Mouse (Mus musculus) liver, embryonic 13.5 days (tissue): Measurements from ENCODE around the gene Gm973. TPM values are rescaled to one million over a fixed set of nuclear protein-coding genes. Genes with fewer than 3 reads are reported as not detected.

ENCODE experiments used
- ATAC-seq: fragments of 200-750 bp; cut with Nextera tagmentation; 2 replicates; pipeline ENCODE4 v1.8.0; 2017; ENCODE audit warnings: low read depth, mild to moderate bottlenecking, moderate number of reproducible peaks, moderate library complexity
- DNase-seq: peaks from one replicate; pipeline ENCODE4 v3.0.0; 2022
- H3K27ac ChIP-seq: fragments of 300-500 bp; sonication (generic); 2 replicates; pipeline ENCODE4 v1.5.1; 2015; ENCODE audit warnings: moderate library complexity, mild to moderate bottlenecking, inconsistent platforms
- H3K27me3 ChIP-seq: fragments of 300-500 bp; sonication (generic); 2 replicates; pipeline ENCODE4 v1.6.1; 2015; ENCODE audit warnings: mild to moderate bottlenecking, inconsistent platforms
- H3K36me3 ChIP-seq: fragments of 300-500 bp; sonication (generic); 2 replicates; pipeline ENCODE4 v1.6.1; 2015; ENCODE audit warnings: mild to moderate bottlenecking, inconsistent platforms
- H3K4me1 ChIP-seq: fragments of 300-500 bp; sonication (generic); replicated peaks from 2 replicates; pipeline ENCODE4 v1.6.1; 2015; ENCODE audit warnings: inconsistent platforms
- H3K4me2 ChIP-seq: fragments of 300-500 bp; sonication (generic); 2 replicates; pipeline ENCODE4 v1.6.1; 2015; ENCODE audit warnings: inconsistent platforms, mild to moderate bottlenecking, moderate library complexity
- H3K4me3 ChIP-seq: fragments of 300-500 bp; sonication (generic); replicated peaks from 2 replicates; pipeline ENCODE4 v1.5.1; 2015; ENCODE audit warnings: mild to moderate bottlenecking, inconsistent platforms
- H3K9ac ChIP-seq: fragments of 300-500 bp; sonication (generic); 2 replicates; pipeline ENCODE4 v1.6.1; 2015; ENCODE audit warnings: mild to moderate bottlenecking, inconsistent platforms
- H3K9me3 ChIP-seq: fragments of 300-500 bp; sonication (generic); replicated peaks from 2 replicates; pipeline ENCODE4 v1.6.1; 2016; ENCODE audit warnings: inconsistent platforms
- WGBS: fragments of 180-500 bp; shearing (Covaris S2); methylation state at CpG from one replicate; pipeline ENCODE4 v1.1.7; 2015; ENCODE audit not compliant: insufficient replicate concordance; 5-methylcytosine and 5-hydroxymethylcytosine counted together
- polyA plus RNA-seq: library from polyadenylated mRNA; unstranded; fragments of >200 nt; fragmentation: Nextera tagmentation; extraction: Ambion mirVana; gene quantifications from 2 replicates; pipeline ENCODE4 v1.2.1, GENCODE M21; 2015

Gene Gm973
- polyA plus RNA-seq, 1 experiment from 2014 or later: 0.12 TPM

- Histone ChIP-seq H3K4me2 (no peak overlapping the region), H3K36me3 (no peaks in the 10 kb centered on the region), H3K27me3 (no peaks in the 10 kb centered on the region), H3K4me3 (no peak overlapping the region), H3K4me1 (no peaks in the 10 kb centered on the region), H3K27ac (no peak overlapping the region), H3K9ac (no peak overlapping the region), H3K9me3 (no peaks in the 10 kb centered on the region)
- no peak for DNase-seq
- whole genome bisulfite sequencing: 55% methylated on average over 3 of the region's 3 CpGs
- ATAC-seq: no peak
Measured at GRCm38 (mm10) chr1:59571502-59571901, 55.4 kb downstream of the Gm973 start.

- Histone ChIP-seq H3K4me3 (no peak overlapping the region), H3K4me2 (no peak overlapping the region), H3K27me3 (no peaks in the 10 kb centered on the region), H3K9me3 (no peaks in the 10 kb centered on the region), H3K4me1 (no peaks in the 10 kb centered on the region), H3K9ac (no peak overlapping the region), H3K36me3 (no peaks in the 10 kb centered on the region), H3K27ac (no peak overlapping the region)
- no peak for DNase-seq
- 68% methylated on average over 3 of the region's 3 CpGs for WGBS
- no peak for ATAC-seq
Measured at GRCm38 (mm10) chr1:59573843-59574242, 57.8 kb downstream of the Gm973 start.

GRCm38 (mm10) chr1:59574262-59575187 is 58.5 kb downstream of the Gm973 start:
- H3K27me3 ChIP-seq: peaks cover 5% of the 10 kb centered on the region; the same call in 1 of the 2 replicates
- no peaks in the 10 kb centered on the region for H3K4me1 ChIP-seq
- H3K4me3 ChIP-seq: no peak overlapping the region
- no peak overlapping the region for H3K9ac ChIP-seq
- no peak for DNase-seq
- WGBS: 47% methylated on average over 21 of the region's 21 CpGs
- H3K9me3 ChIP-seq: no peaks in the 10 kb centered on the region
- no peak for ATAC-seq
- H3K36me3 ChIP-seq: no peaks in the 10 kb centered on the region
- H3K27ac ChIP-seq: no peak overlapping the region
- no peak overlapping the region for H3K4me2 ChIP-seq

GRCm38 (mm10) chr1:59578770-59579169 is 62.7 kb downstream of the Gm973 start:
- Histone ChIP-seq H3K27ac (no peak overlapping the region), H3K9me3 (no peaks in the 10 kb centered on the region), H3K36me3 (no peaks in the 10 kb centered on the region), H3K9ac (no peak overlapping the region), H3K4me1 (peaks cover 9% of the 10 kb centered on the region), H3K27me3 (peaks cover 6% of the 10 kb centered on the region; the same call in 1 of the 2 replicates), H3K4me2 (no peak overlapping the region), H3K4me3 (no peak overlapping the region)
- 61% methylated on average over 4 of the region's 4 CpGs for WGBS
- DNase-seq: no peak
- no peak for ATAC-seq

GRCm38 (mm10) chr1:59579327-59579726 is 63.3 kb downstream of the Gm973 start:
- Histone ChIP-seq H3K27me3 (peaks cover 6% of the 10 kb centered on the region; the same call in 1 of the 2 replicates), H3K4me1 (peaks cover 9% of the 10 kb centered on the region), H3K4me3 (no peak overlapping the region), H3K4me2 (no peak overlapping the region), H3K9me3 (no peaks in the 10 kb centered on the region), H3K27ac (no peak overlapping the region), H3K9ac (no peak overlapping the region), H3K36me3 (no peaks in the 10 kb centered on the region)
- ATAC-seq (no peak), DNase-seq (no peak)
- WGBS: 50% methylated on average over 5 of the region's 5 CpGs

- 36% methylated on average over 8 of the region's 8 CpGs for WGBS
- peaks cover 9% of the 10 kb centered on the region for H3K4me1 ChIP-seq
- ATAC-seq (no peak), DNase-seq (no peak)
- no peak overlapping the region for H3K4me3 ChIP-seq
- H3K9me3 ChIP-seq: no peaks in the 10 kb centered on the region
- H3K4me2 ChIP-seq: no peak overlapping the region
- H3K27ac ChIP-seq: no peak overlapping the region
- H3K9ac ChIP-seq: no peak overlapping the region
- peaks cover 6% of the 10 kb centered on the region; the same call in 1 of the 2 replicates for H3K27me3 ChIP-seq
- no peaks in the 10 kb centered on the region for H3K36me3 ChIP-seq
Measured at GRCm38 (mm10) chr1:59580131-59580751, 64.2 kb downstream of the Gm973 start.

- H3K27ac ChIP-seq: no peak overlapping the region
- H3K27me3 ChIP-seq: peaks cover 6% of the 10 kb centered on the region; the same call in 1 of the 2 replicates
- H3K4me1 ChIP-seq: peaks cover 9% of the 10 kb centered on the region
- WGBS: 60% methylated on average over 3 of the region's 3 CpGs
- H3K4me3 ChIP-seq: no peak overlapping the region
- no peak overlapping the region for H3K4me2 ChIP-seq
- no peaks in the 10 kb centered on the region for H3K9me3 ChIP-seq
- H3K9ac ChIP-seq: no peak overlapping the region
- no peak for ATAC-seq
- no peak for DNase-seq
- no peaks in the 10 kb centered on the region for H3K36me3 ChIP-seq
Measured at GRCm38 (mm10) chr1:59580880-59581279, 64.8 kb downstream of the Gm973 start.

GRCm38 (mm10) chr1:59584656-59585410 is 68.8 kb downstream of the Gm973 start:
- Histone ChIP-seq H3K9me3 (no peaks in the 10 kb centered on the region), H3K4me3 (peak overlapping the region; percentile 19), H3K27me3 (no peaks in the 10 kb centered on the region), H3K4me1 (peaks cover 8% of the 10 kb centered on the region), H3K36me3 (no peaks in the 10 kb centered on the region), H3K27ac (no peak overlapping the region), H3K4me2 (peak overlapping the region; percentile 45), H3K9ac (no peak overlapping the region)
- ATAC-seq: no peak
- WGBS: 14% methylated on average over 18 of the region's 18 CpGs
- DNase-seq: peak; percentile 25

- no peak overlapping the region for H3K9ac ChIP-seq
- H3K4me3 ChIP-seq: no peak overlapping the region
- no peaks in the 10 kb centered on the region for H3K36me3 ChIP-seq
- no peaks in the 10 kb centered on the region for H3K9me3 ChIP-seq
- H3K4me2 ChIP-seq: no peak overlapping the region
- ATAC-seq: no peak
- H3K27me3 ChIP-seq: peaks cover 27% of the 10 kb centered on the region
- no peak for DNase-seq
- 54% methylated on average over 1 of the region's 1 CpGs for WGBS
- no peak overlapping the region for H3K27ac ChIP-seq
- H3K4me1 ChIP-seq: peaks cover 9% of the 10 kb centered on the region
Measured at GRCm38 (mm10) chr1:59589271-59589670, 73.2 kb downstream of the Gm973 start.

- H3K9ac ChIP-seq: no peak overlapping the region
- no peak overlapping the region for H3K4me3 ChIP-seq
- H3K27ac ChIP-seq: no peak overlapping the region
- DNase-seq (no peak), ATAC-seq (no peak)
- H3K9me3 ChIP-seq: no peaks in the 10 kb centered on the region
- H3K4me2 ChIP-seq: peak overlapping the region; percentile 37
- H3K4me1 ChIP-seq: peaks cover 9% of the 10 kb centered on the region
- H3K27me3 ChIP-seq: peaks cover 27% of the 10 kb centered on the region
- no peaks in the 10 kb centered on the region for H3K36me3 ChIP-seq
- 42% methylated on average over 10 of the region's 10 CpGs for WGBS
Measured at GRCm38 (mm10) chr1:59592359-59592758, 76.3 kb downstream of the Gm973 start.

- 32% methylated on average over 12 of the region's 12 CpGs for WGBS
- H3K9me3 ChIP-seq: no peaks in the 10 kb centered on the region
- no peak overlapping the region for H3K4me3 ChIP-seq
- ATAC-seq (no peak), DNase-seq (no peak)
- no peak overlapping the region for H3K27ac ChIP-seq
- peaks cover 9% of the 10 kb centered on the region for H3K4me1 ChIP-seq
- H3K36me3 ChIP-seq: no peaks in the 10 kb centered on the region
- peaks cover 27% of the 10 kb centered on the region for H3K27me3 ChIP-seq
- H3K9ac ChIP-seq: no peak overlapping the region
- peak overlapping the region; percentile 37 for H3K4me2 ChIP-seq
Measured at GRCm38 (mm10) chr1:59592876-59593275, 76.8 kb downstream of the Gm973 start.
